Mouse (Mus musculus): ENCODE measurements around the gene Olfr1434. TPM values are rescaled to one million over a fixed set of nuclear protein-coding genes. Genes with fewer than 3 reads are reported as not detected.
"Not testable (repeated sequence)": the region's sequence is repeated elsewhere in the genome, so short reads cannot be mapped to it uniquely, and the experiment has no call there.

The Olfr1434 gene
- polyA plus RNA-seq (2015; fragmentation: Nextera tagmentation; extraction: Ambion mirVana) = not detected in 2 replicates

- Histone ChIP-seq H3K27ac (no peak within 1 kb of the TSS), H3K9ac (no peak within 1 kb of the TSS), H3K36me3 (no peaks in the 10 kb centered on the region), H3K4me2 (no peak within 1 kb of the TSS), H3K4me3 (no peak within 1 kb of the TSS), H3K9me3 (no peaks in the 10 kb centered on the region), H3K4me1 (no peaks in the 10 kb centered on the region), H3K27me3 (no peaks in the 10 kb centered on the region)
- WGBS = 68% methylated on average over 2 of the region's 2 CpGs
- no peak for ATAC-seq (ENCODE audit: insufficient number of reproducible peaks, low FRiP score, low TSS enrichment, low read depth)
Measured at GRCm38 (mm10) chr19:12279554-12279953, at the start of gene Olfr1434. Gene Olfr1434, plus strand, starts transcription at chr19:12279854.

GRCm38 (mm10) chr19:12232496-12232895 lies 47.2 kb upstream of the Olfr1434 start, which contains the start of gene Olfr1432:
Gene Olfr1432, minus strand, starts transcription at chr19:12232596.
- H3K36me3 ChIP-seq; H3K4me2 ChIP-seq; H3K9me3 ChIP-seq; H3K27ac ChIP-seq; H3K27me3 ChIP-seq; H3K4me3 ChIP-seq; H3K4me1 ChIP-seq; ATAC-seq (ENCODE audit: insufficient number of reproducible peaks, low FRiP score, low TSS enrichment, low read depth); H3K9ac ChIP-seq: not testable (repeated sequence)

- 87% methylated on average over 1 of the region's 1 CpGs for WGBS
- H3K9ac ChIP-seq = no peak within 1 kb of the TSS
- ATAC-seq (ENCODE audit: insufficient number of reproducible peaks, low FRiP score, low TSS enrichment, low read depth) = no peak
Measured at GRCm38 (mm10) chr19:12241559-12241958, 38.1 kb upstream of the Olfr1434 start, which contains the start of gene Olfr262. Gene Olfr262, minus strand, starts transcription at chr19:12241659.

GRCm38 (mm10) chr19:12260732-12261131 lies 18.9 kb upstream of the Olfr1434 start, which contains the start of gene Olfr235:
Gene Olfr235, plus strand, starts transcription at chr19:12261032.
- no peak within 1 kb of the TSS for H3K4me3 ChIP-seq
- H3K36me3 ChIP-seq = no peaks in the 10 kb centered on the region
- no peaks in the 10 kb centered on the region for H3K4me1 ChIP-seq
- H3K27me3 ChIP-seq = no peaks in the 10 kb centered on the region
- H3K27ac ChIP-seq = no peak within 1 kb of the TSS
- WGBS = 45% methylated on average over 1 of the region's 1 CpGs
- ATAC-seq (ENCODE audit: insufficient number of reproducible peaks, low FRiP score, low TSS enrichment, low read depth) = no peak
- H3K9ac ChIP-seq = no peak within 1 kb of the TSS
- H3K9me3 ChIP-seq = no peaks in the 10 kb centered on the region
- no peak within 1 kb of the TSS for H3K4me2 ChIP-seq

More at GRCm38 (mm10) chr19:12241559-12241958, 38.1 kb upstream of the Olfr1434 start, which contains the start of gene Olfr262:
- H3K9me3 ChIP-seq = no peaks in the 10 kb centered on the region
- no peaks in the 10 kb centered on the region for H3K36me3 ChIP-seq
- H3K4me3 ChIP-seq = no peak within 1 kb of the TSS
- H3K4me2 ChIP-seq = no peak within 1 kb of the TSS
- H3K4me1 ChIP-seq = no peaks in the 10 kb centered on the region
- no peak within 1 kb of the TSS for H3K27ac ChIP-seq
- no peaks in the 10 kb centered on the region for H3K27me3 ChIP-seq

DNA sequence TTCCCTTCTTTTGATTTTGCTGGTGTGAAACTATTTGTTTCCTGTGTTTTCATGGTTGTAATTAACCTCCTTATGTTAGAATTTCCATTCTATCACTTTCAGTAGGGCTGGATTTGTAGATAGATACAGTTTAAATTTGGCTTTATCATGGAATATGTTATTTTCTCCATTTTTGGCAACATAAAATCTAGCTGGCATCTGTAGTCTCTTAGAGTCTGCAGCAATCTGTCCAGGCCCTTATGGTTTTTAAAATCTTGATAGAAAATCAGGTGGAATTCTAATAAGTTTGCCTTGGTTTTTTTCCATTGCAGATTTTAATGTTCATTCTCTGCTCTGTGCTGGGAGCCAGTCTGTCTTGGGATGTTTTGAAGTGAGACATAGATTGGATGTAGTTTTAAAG lies 13.3 kb downstream of the Olfr1434 start:
- H3K27me3 ChIP-seq = no peaks in the 10 kb centered on the region
- H3K4me1 ChIP-seq = no peaks in the 10 kb centered on the region
- no peak for ATAC-seq (ENCODE audit: insufficient number of reproducible peaks, low FRiP score, low TSS enrichment, low read depth)
- H3K4me2 ChIP-seq = no peak overlapping the region
- H3K27ac ChIP-seq = no peak overlapping the region
- no peaks in the 10 kb centered on the region for H3K36me3 ChIP-seq
- H3K9ac ChIP-seq = no peak overlapping the region
- H3K9me3 ChIP-seq = no peaks in the 10 kb centered on the region
- H3K4me3 ChIP-seq = no peak overlapping the region

DNA sequence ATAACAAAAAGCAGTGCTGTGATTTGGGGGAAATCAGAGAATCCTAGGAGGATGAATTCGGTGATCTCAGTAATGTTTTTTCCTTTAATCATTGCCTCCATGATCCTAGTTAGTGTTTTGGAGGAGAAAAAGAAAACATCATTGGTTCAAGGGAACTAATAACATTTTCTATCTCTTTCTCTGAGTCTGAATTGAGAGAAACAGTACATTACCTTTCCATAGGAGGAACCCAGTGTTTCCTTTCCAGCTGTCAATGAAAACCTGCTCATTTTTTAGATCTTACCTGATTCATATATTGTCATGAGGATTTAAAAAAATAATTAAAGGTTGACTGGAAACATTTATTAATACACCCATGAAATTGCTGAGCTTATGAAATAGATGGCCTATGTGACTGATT lies 19.4 kb downstream of the Olfr1434 start, which contains the start of gene Olfr1436:
Gene Olfr1436, minus strand, starts transcription at position 101 of the 400 bp plus-strand sequence.
- H3K27me3 ChIP-seq; H3K4me1 ChIP-seq; H3K36me3 ChIP-seq; ATAC-seq (ENCODE audit: insufficient number of reproducible peaks, low FRiP score, low TSS enrichment, low read depth); H3K4me3 ChIP-seq; H3K27ac ChIP-seq; H3K9me3 ChIP-seq; H3K9ac ChIP-seq; H3K4me2 ChIP-seq: not testable (repeated sequence)
- WGBS = 68% methylated on average over 1 of the region's 1 CpGs

GRCm38 (mm10) chr19:12325001-12325400 lies 45.3 kb downstream of the Olfr1434 start, which contains the start of gene Olfr1437:
Gene Olfr1437, minus strand, starts transcription at chr19:12325101.
- no peak within 1 kb of the TSS for H3K27ac ChIP-seq
- H3K9me3 ChIP-seq = no peaks in the 10 kb centered on the region
- ATAC-seq (ENCODE audit: insufficient number of reproducible peaks, low FRiP score, low TSS enrichment, low read depth) = no peak
- H3K36me3 ChIP-seq = no peaks in the 10 kb centered on the region
- H3K27me3 ChIP-seq = no peaks in the 10 kb centered on the region
- H3K9ac ChIP-seq = no peak within 1 kb of the TSS
- H3K4me1 ChIP-seq = no peaks in the 10 kb centered on the region
- H3K4me3 ChIP-seq = no peak within 1 kb of the TSS
- 47% methylated on average over 2 of the region's 2 CpGs for WGBS
- no peak within 1 kb of the TSS for H3K4me2 ChIP-seq

Other genes starting within 250 kb of the Olfr1434 start
- gene Olfr1423, start 238.5 kb upstream of the Olfr1434 start, polyA plus RNA-seq (2015; fragmentation: Nextera tagmentation; extraction: Ambion mirVana) = 0.03 TPM in 1 of 2 replicates, not detected in the other
- gene Olfr1424, start 217.2 kb upstream of the Olfr1434 start, polyA plus RNA-seq (2015; fragmentation: Nextera tagmentation; extraction: Ambion mirVana) = not detected in 2 replicates
- gene Olfr1425, start 202.1 kb upstream of the Olfr1434 start, polyA plus RNA-seq (2015; fragmentation: Nextera tagmentation; extraction: Ambion mirVana) = not detected in 2 replicates
- not detected in 2 replicates for gene Olfr1426, start 187.8 kb upstream of the Olfr1434 start, polyA plus RNA-seq (2015; fragmentation: Nextera tagmentation; extraction: Ambion mirVana)
- gene Olfr1427, start 176.5 kb upstream of the Olfr1434 start, polyA plus RNA-seq (2015; fragmentation: Nextera tagmentation; extraction: Ambion mirVana) = not detected in 2 replicates
- not detected in 2 replicates for gene Olfr1428, start 164.0 kb upstream of the Olfr1434 start, polyA plus RNA-seq (2015; fragmentation: Nextera tagmentation; extraction: Ambion mirVana)
- gene Olfr76, start 156.7 kb upstream of the Olfr1434 start, polyA plus RNA-seq (2015; fragmentation: Nextera tagmentation; extraction: Ambion mirVana) = not detected in 2 replicates
- gene Olfr1555-ps1, start 109.7 kb upstream of the Olfr1434 start, polyA plus RNA-seq (2015; fragmentation: Nextera tagmentation; extraction: Ambion mirVana) = not detected in 2 replicates
- gene Olfr1431, start 79.2 kb upstream of the Olfr1434 start, polyA plus RNA-seq (2015; fragmentation: Nextera tagmentation; extraction: Ambion mirVana) = not detected in 2 replicates
- not detected in 2 replicates for gene Olfr1432, start 47.3 kb upstream of the Olfr1434 start, polyA plus RNA-seq (2015; fragmentation: Nextera tagmentation; extraction: Ambion mirVana)
- gene Olfr262, start 38.2 kb upstream of the Olfr1434 start, polyA plus RNA-seq (2015; fragmentation: Nextera tagmentation; extraction: Ambion mirVana) = not detected in 2 replicates
- gene Olfr235, start 18.8 kb upstream of the Olfr1434 start, polyA plus RNA-seq (2015; fragmentation: Nextera tagmentation; extraction: Ambion mirVana) = not detected in 2 replicates
- gene Olfr1436, start 19.3 kb downstream of the Olfr1434 start, polyA plus RNA-seq (2015; fragmentation: Nextera tagmentation; extraction: Ambion mirVana) = not detected in 2 replicates
- gene Olfr1437, start 45.2 kb downstream of the Olfr1434 start, polyA plus RNA-seq (2015; fragmentation: Nextera tagmentation; extraction: Ambion mirVana) = not detected in 2 replicates
- gene Olfr1438-ps1, start 56.1 kb downstream of the Olfr1434 start, polyA plus RNA-seq (2015; fragmentation: Nextera tagmentation; extraction: Ambion mirVana) = not detected in 2 replicates
- not detected in 2 replicates for gene Olfr1440, start 107.4 kb downstream of the Olfr1434 start, polyA plus RNA-seq (2015; fragmentation: Nextera tagmentation; extraction: Ambion mirVana)
- not detected in 2 replicates for gene Olfr1441, start 137.6 kb downstream of the Olfr1434 start, polyA plus RNA-seq (2015; fragmentation: Nextera tagmentation; extraction: Ambion mirVana)
- gene Pfpl, start 148.1 kb downstream of the Olfr1434 start, polyA plus RNA-seq (2015; fragmentation: Nextera tagmentation; extraction: Ambion mirVana) = not detected in 2 replicates
- gene Mpeg1, start 180.9 kb downstream of the Olfr1434 start, polyA plus RNA-seq (2015; fragmentation: Nextera tagmentation; extraction: Ambion mirVana) = 0.47 and 0.54 TPM in 2 replicates
- gene Dtx4, start 221.6 kb downstream of the Olfr1434 start, polyA plus RNA-seq (2015; fragmentation: Nextera tagmentation; extraction: Ambion mirVana) = 7.7 and 8.0 TPM in 2 replicates